Comparison of ENCODE assay signal across 8 mouse cellular contexts in the genomic region with DNA sequence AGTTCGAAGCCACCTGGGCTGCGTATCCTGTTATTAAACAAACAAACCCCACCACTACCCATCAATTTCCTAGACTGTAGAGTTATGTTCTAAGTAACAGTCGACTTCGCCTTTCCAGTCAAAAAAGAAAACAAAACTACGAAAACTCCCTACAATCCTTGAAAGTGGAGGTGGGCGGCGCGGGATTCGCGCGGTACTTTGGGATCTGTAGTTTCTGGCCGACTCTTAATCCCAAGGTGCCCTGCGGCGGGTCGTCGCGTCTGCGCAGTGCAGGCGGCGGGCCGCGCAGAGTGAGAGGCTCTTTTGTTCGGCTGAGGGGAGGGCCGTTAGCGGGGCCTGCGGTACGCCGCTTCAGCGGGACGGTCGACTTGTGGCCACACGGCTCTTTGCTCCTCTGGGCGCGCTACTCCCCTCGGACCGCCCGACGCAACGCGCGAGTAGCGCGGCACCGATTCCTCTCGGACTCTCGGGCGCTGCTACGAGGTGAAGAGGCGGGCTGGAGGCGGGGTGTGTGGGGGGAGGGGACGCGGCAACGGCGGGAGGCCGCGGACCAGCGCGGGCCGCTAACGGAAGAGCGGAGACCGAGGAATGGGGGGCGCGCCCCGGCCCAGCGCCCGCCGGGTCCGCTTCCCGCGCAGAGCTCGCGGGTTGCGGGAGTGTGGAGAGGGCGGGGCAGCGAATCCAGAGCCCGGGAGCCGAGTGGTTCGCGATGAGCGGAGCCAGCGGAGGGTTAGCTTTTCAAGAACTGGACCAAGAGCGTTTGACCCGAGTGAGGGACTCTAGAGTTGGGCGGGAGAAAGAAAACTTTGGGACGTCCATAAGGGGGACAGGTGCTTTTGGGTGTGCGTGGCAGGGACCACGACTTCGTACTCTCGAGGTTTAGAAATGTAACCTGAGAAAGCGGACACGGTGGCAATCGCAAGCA. TPM values are rescaled to one million over a fixed set of nuclear protein-coding genes. Genes with fewer than 3 reads are reported as not detected.
DNase-seq lines count a peak whose midpoint lies in the region; ATAC-seq and TF ChIP-seq lines count a peak whose summit lies in the region.

A gene (plus strand): TSS at position 257 of the 925 bp plus-strand sequence.

- no peaks in the 10 kb centered on the region for H3K9me3 ChIP-seq in forebrain, embryonic 10.5 days
- H3K9me3 ChIP-seq in heart, embryonic 15.5 days (replicated peaks): no peaks in the 10 kb centered on the region
- no peaks in the 10 kb centered on the region for H3K9me3 ChIP-seq in liver, embryonic 14.5 days (ENCODE audit: control insufficient read depth, low read length)
- no peaks in the 10 kb centered on the region for H3K9me3 ChIP-seq in neural tube, embryonic 11.5 days (ENCODE audit: control insufficient read depth, low read length)
- H3K9me3 ChIP-seq in stomach, postnatal 0 days (ENCODE audit: control insufficient read depth, low read length): no peaks in the 10 kb centered on the region

- TF ChIP-seq EP300 in liver, embryonic 14.5 days (IDR thresholded peaks at IDR 0.05; ENCODE audit: low read depth): no peak
- TF ChIP-seq EP300 in stomach, postnatal 0 days (optimal IDR thresholded peaks at IDR 0.05): no peak

- H3K4me3 ChIP-seq in forebrain, embryonic 10.5 days: peak within 1 kb of the TSS; percentile 93
- peak within 1 kb of the TSS; percentile 73 for H3K4me3 ChIP-seq in heart, embryonic 15.5 days
- peak within 1 kb of the TSS; percentile 77 to 95 for H3K4me3 ChIP-seq in liver, embryonic 14.5 days (ENCODE audit: insufficient read depth in 1 of 2, low read depth in 2 of 2, low read length in 2 of 2)
- peak within 1 kb of the TSS; percentile 69 for H3K4me3 ChIP-seq in neural tube, embryonic 11.5 days (ENCODE audit: low read depth, low read length)
- peak within 1 kb of the TSS; percentile 85 for H3K4me3 ChIP-seq in stomach, postnatal 0 days (ENCODE audit: low read depth, low read length)

- peak within 1 kb of the TSS; percentile 99 for H3K27ac ChIP-seq in forebrain, embryonic 10.5 days
- H3K27ac ChIP-seq in heart, embryonic 15.5 days: peak within 1 kb of the TSS; percentile 97
- peak within 1 kb of the TSS; percentile 86 for H3K27ac ChIP-seq in liver, embryonic 14.5 days
- H3K27ac ChIP-seq in neural tube, embryonic 11.5 days (ENCODE audit: low read depth, low read length): peak within 1 kb of the TSS; percentile 93
- H3K27ac ChIP-seq in stomach, postnatal 0 days (replicated peaks): peak within 1 kb of the TSS; percentile 87

- ATAC-seq in CD4-positive, CD25-positive, alpha-beta regulatory T cell, adult 4 months: peak; percentile 97
- peak; percentile 98 for ATAC-seq in heart, embryonic 15.5 days (replicated peaks; ENCODE audit: insufficient number of reproducible peaks, insufficient read depth, low FRiP score, low read depth)
- peak; percentile 98 for ATAC-seq in liver, embryonic 14.5 days (ENCODE audit: insufficient read depth)
- peak; percentile 92 for ATAC-seq in neural tube, embryonic 11.5 days (ENCODE audit: insufficient read depth, low FRiP score, low TSS enrichment)
- ATAC-seq in stomach, postnatal 0 days (ENCODE audit: low FRiP score, low TSS enrichment): peak; percentile 96

- WGBS in forebrain, embryonic 10.5 days: 1% methylated on average over 93 of the region's 93 CpGs
- WGBS in heart, embryonic 15.5 days: under 1% methylated on average over 93 of the region's 93 CpGs
- WGBS in liver, embryonic 14.5 days (ENCODE audit: insufficient replicate concordance): 1% methylated on average over 93 of the region's 93 CpGs
- 1% methylated on average over 85 of the region's 93 CpGs for WGBS in neural tube, embryonic 11.5 days
- WGBS in stomach, postnatal 0 days: 1% methylated on average over 75 of the region's 93 CpGs

- peak within 1 kb of the TSS; percentile 82 for H3K9ac ChIP-seq in heart, embryonic 15.5 days
- H3K9ac ChIP-seq in liver, embryonic 14.5 days (replicated peaks): peak within 1 kb of the TSS; percentile 94
- peak within 1 kb of the TSS; percentile 91 for H3K9ac ChIP-seq in neural tube, embryonic 11.5 days (ENCODE audit: low read length)
- peak within 1 kb of the TSS; percentile 65 for H3K9ac ChIP-seq in stomach, postnatal 0 days (ENCODE audit: low read length)

- no peak for TF ChIP-seq CTCF in liver, embryonic 14.5 days (IDR thresholded peaks at IDR 0.05; ENCODE audit: low read depth)
- no peak for TF ChIP-seq CTCF in stomach, postnatal 0 days (IDR thresholded peaks at IDR 0.05; ENCODE audit: low read depth)

- H3K4me2 ChIP-seq in heart, embryonic 15.5 days: peak within 1 kb of the TSS; percentile 81
- peak within 1 kb of the TSS; percentile 79 for H3K4me2 ChIP-seq in liver, embryonic 14.5 days (ENCODE audit: low read depth)
- H3K4me2 ChIP-seq in neural tube, embryonic 11.5 days (ENCODE audit: low read depth): peak within 1 kb of the TSS; percentile 72
- peak within 1 kb of the TSS; percentile 69 for H3K4me2 ChIP-seq in stomach, postnatal 0 days (replicated peaks; ENCODE audit: low read depth)

- H3K27me3 ChIP-seq in forebrain, embryonic 10.5 days (ENCODE audit: poor library complexity, severe bottlenecking): no peaks in the 10 kb centered on the region
- H3K27me3 ChIP-seq in heart, embryonic 15.5 days: no peaks in the 10 kb centered on the region
- H3K27me3 ChIP-seq in liver, embryonic 14.5 days (ENCODE audit: control insufficient read depth, insufficient read depth, low read length): no peaks in the 10 kb centered on the region
- H3K27me3 ChIP-seq in neural tube, embryonic 11.5 days (ENCODE audit: control insufficient read depth, insufficient read depth, low read length): no peaks in the 10 kb centered on the region
- no peaks in the 10 kb centered on the region for H3K27me3 ChIP-seq in stomach, postnatal 0 days (ENCODE audit: control insufficient read depth, insufficient read depth, low read length)

- peaks cover 31% of the 10 kb centered on the region for H3K36me3 ChIP-seq in forebrain, embryonic 10.5 days (replicated peaks)
- no peaks in the 10 kb centered on the region for H3K36me3 ChIP-seq in heart, embryonic 15.5 days
- peaks cover 3% of the 10 kb centered on the region; the same call in 1 of the 2 replicates for H3K36me3 ChIP-seq in liver, embryonic 14.5 days (replicated peaks; ENCODE audit: control insufficient read depth, insufficient read depth, low read depth)
- no peaks in the 10 kb centered on the region for H3K36me3 ChIP-seq in neural tube, embryonic 11.5 days (ENCODE audit: control insufficient read depth, insufficient read depth, low read length)
- no peaks in the 10 kb centered on the region for H3K36me3 ChIP-seq in stomach, postnatal 0 days (ENCODE audit: control insufficient read depth, insufficient read depth, low read length)

- DNase-seq in c-Kit-negative CD71-positive TER-119-positive erythroid progenitor cells, embryonic 14.5 days (ENCODE audit: low read depth, low spot score): peak; percentile 71
- peak; percentile 93 for DNase-seq in forebrain, embryonic 10.5 days (ENCODE audit: extremely low spot score, low spot score)
- DNase-seq in kidney, postnatal 25 days: peak; percentile 94 to 95
- peak; percentile 77 to 79 (median 78) for DNase-seq in liver, embryonic 14.5 days (ENCODE audit: low read depth in 3 of 3, low spot score in 3 of 3)
- DNase-seq in neural tube, embryonic 11.5 days (ENCODE audit: low spot score): peak; percentile 95
- DNase-seq in stomach, postnatal 0 days (ENCODE audit: low spot score): peak; percentile 92

- peaks cover 63% of the 10 kb centered on the region for H3K4me1 ChIP-seq in forebrain, embryonic 10.5 days
- peaks cover 28% of the 10 kb centered on the region for H3K4me1 ChIP-seq in heart, embryonic 15.5 days (replicated peaks)
- H3K4me1 ChIP-seq in liver, embryonic 14.5 days (replicated peaks; ENCODE audit: control insufficient read depth in 2 of 2, insufficient read depth in 2 of 2, low read length in 1 of 2): peaks cover 5 to 9% of the 10 kb centered on the region in 2 experiments
- peaks cover 8% of the 10 kb centered on the region; the same call in 1 of the 2 replicates for H3K4me1 ChIP-seq in neural tube, embryonic 11.5 days (ENCODE audit: control insufficient read depth, insufficient read depth, low read length)
- peaks cover 6% of the 10 kb centered on the region for H3K4me1 ChIP-seq in stomach, postnatal 0 days (replicated peaks; ENCODE audit: control insufficient read depth, insufficient read depth)

RNA-seq across cellular contexts. Expression of the gene that starts here (rescaled TPM):
- polyA plus RNA-seq in CD4-positive, CD25-positive, alpha-beta regulatory T cell, adult 4 months (2017; shearing (Covaris generic)): 10 to 100 TPM; 50.8 to 52.7 TPM
- polyA plus RNA-seq in forebrain, embryonic 10.5 days (2016; fragmentation: Nextera tagmentation; extraction: Ambion mirVana): 188 and 202 TPM in 2 replicates
- 52.4 and 52.9 TPM in 2 replicates for polyA plus RNA-seq in heart, embryonic 15.5 days (2015; fragmentation: Nextera tagmentation; extraction: Ambion mirVana)
- polyA plus RNA-seq in liver, embryonic 14.5 days (2012; rRNA removed): 9.9 and 23.5 TPM in 2 replicates
- polyA plus RNA-seq in liver, embryonic 14.5 days (2014; fragmentation: Nextera tagmentation; extraction: Ambion mirVana): 25.0 and 26.0 TPM in 2 replicates
- 133 and 135 TPM in 2 replicates for polyA plus RNA-seq in neural tube, embryonic 11.5 days (2014; fragmentation: Nextera tagmentation; extraction: Ambion mirVana)
- 30.5 and 38.7 TPM in 2 replicates for polyA plus RNA-seq in stomach, postnatal 0 days (2015; fragmentation: Nextera tagmentation; extraction: Ambion mirVana)

Comparison
In these comparisons a context has a peak if more than half of its experiments do, and no peak if none do; other contexts are left out.
1. Peak in every context shown above with its lines: DNase-seq, ATAC-seq, H3K4me3 ChIP-seq and H3K27ac ChIP-seq.